Mouse (Mus musculus) embryonic facial prominence, embryonic 11.5 days (tissue): ENCODE data around the gene Rora. TPM values are rescaled to one million over a fixed set of nuclear protein-coding genes. Genes with fewer than 3 reads are reported as not detected.

ENCODE experiments used
- ATAC-seq: fragments of 200-750 bp; cut with Nextera tagmentation; replicated peaks from 2 replicates; pipeline ENCODE4 v1.8.0; 2017; ENCODE audit warnings: low read depth; ENCODE audit not compliant: insufficient number of reproducible peaks, low FRiP score, low TSS enrichment
- DNase-seq: peaks from one replicate; pipeline ENCODE4 v3.0.0-alpha.2; 2015; ENCODE audit warnings: low spot score
- H3K27ac ChIP-seq: fragments of 300-500 bp; sonication (generic); replicated peaks from 2 replicates; pipeline ENCODE4 v1.5.1; 2014; ENCODE audit warnings: mild to moderate bottlenecking, low read depth, low read length, control low read depth
- H3K27me3 ChIP-seq: fragments of 300-500 bp; sonication (generic); 2 replicates; pipeline ENCODE4 v1.6.1; 2014; ENCODE audit warnings: mild to moderate bottlenecking, low read length, moderate library complexity, mixed read lengths; ENCODE audit not compliant: control insufficient read depth, insufficient read depth
- H3K36me3 ChIP-seq: fragments of 300-500 bp; sonication (generic); replicated peaks from 2 replicates; pipeline ENCODE4 v1.6.1; 2014; ENCODE audit warnings: low read depth, mild to moderate bottlenecking, low read length, moderate library complexity, mixed read lengths; ENCODE audit not compliant: control insufficient read depth, insufficient read depth
- H3K4me1 ChIP-seq: fragments of 300-500 bp; sonication (generic); 2 replicates; pipeline ENCODE4 v1.6.1; 2014; ENCODE audit warnings: low read length, mixed read lengths; ENCODE audit not compliant: control insufficient read depth, insufficient read depth
- H3K4me2 ChIP-seq: fragments of 300-500 bp; sonication (generic); 2 replicates; pipeline ENCODE4 v1.6.1; 2014; ENCODE audit warnings: low read depth, mild to moderate bottlenecking, control low read depth, low read length, moderate library complexity
- H3K4me3 ChIP-seq: fragments of 300-500 bp; sonication (generic); 2 replicates; pipeline ENCODE4 v1.5.1; 2014; ENCODE audit warnings: low read depth, low read length, control low read depth
- H3K9ac ChIP-seq: fragments of 300-500 bp; sonication (generic); replicated peaks from 2 replicates; pipeline ENCODE4 v1.6.1; 2014; ENCODE audit warnings: mild to moderate bottlenecking, control low read depth, low read length
- H3K9me3 ChIP-seq: fragments of 300-500 bp; sonication (generic); replicated peaks from 2 replicates; pipeline ENCODE4 v1.6.1; 2016; ENCODE audit warnings: mild to moderate bottlenecking, low read length, inconsistent platforms, mixed read lengths; ENCODE audit not compliant: control insufficient read depth
- WGBS: fragments of 180-500 bp; shearing (Covaris S2); extraction: QIAGEN DNeasy Blood & Tissue Kit; methylation state at CpG from one replicate; pipeline ENCODE4 v1.1.7; 2014; 5-methylcytosine and 5-hydroxymethylcytosine counted together
- polyA plus RNA-seq: library from polyadenylated mRNA; unstranded; fragments of >200 nt; fragmentation: Nextera tagmentation; extraction: Ambion mirVana; gene quantifications from 2 replicates; pipeline ENCODE4 v1.2.1, GENCODE M21; 2014

The Rora gene
- polyA plus RNA-seq, result 5.7 and 8.7 TPM in 2 replicates

DNA sequence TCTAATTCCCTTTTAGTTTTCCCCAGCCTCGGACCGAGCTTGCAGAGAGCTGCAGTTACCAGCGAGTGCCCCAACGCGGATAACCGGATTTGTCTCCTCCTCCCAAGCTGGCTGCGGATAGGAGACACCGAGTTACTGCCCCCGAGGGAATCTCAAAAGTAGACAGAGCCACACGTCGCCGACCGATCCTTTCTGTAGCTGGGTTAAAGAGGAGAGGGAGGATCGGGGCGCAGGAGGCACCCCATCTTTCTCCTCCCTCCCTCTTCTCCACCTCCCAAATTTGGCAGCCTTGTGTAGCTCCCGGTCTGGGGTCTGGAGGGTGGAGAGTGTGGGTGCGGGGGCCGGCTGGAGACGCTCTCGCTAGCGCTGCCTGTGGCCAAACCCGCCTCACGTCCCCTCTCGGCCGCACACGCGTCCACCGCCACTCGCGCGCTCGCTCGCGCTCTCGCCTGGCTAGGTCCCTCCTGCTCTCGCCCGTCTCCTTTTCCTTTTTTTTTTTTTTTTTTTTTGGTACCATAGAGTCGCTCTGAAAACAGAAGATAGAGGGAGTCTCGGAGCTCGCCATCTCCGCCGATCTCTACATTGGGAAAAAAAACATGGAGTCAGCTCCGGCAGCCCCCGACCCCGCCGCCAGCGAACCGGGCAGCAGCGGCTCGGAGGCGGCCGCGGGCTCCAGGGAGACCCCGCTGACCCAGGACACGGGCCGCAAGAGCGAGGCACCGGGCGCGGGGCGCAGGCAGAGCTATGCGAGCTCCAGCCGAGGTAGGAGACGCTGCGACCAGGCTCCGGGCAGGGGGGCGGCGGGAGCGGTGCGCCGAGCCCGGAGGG is at the start of gene Rora:
TSS of gene Rora (plus strand) at position 576 of the 828 bp plus-strand sequence.
- H3K4me2 ChIP-seq, result peak within 1 kb of the TSS; percentile 94
- no peaks in the 10 kb centered on the region; the same call in 1 of the 2 replicates for H3K27me3 ChIP-seq
- ATAC-seq (peak; percentile 73), DNase-seq (peak; percentile 81)
- no peaks in the 10 kb centered on the region for H3K36me3 ChIP-seq
- no peaks in the 10 kb centered on the region; the same call in 1 of the 2 replicates for H3K4me1 ChIP-seq
- peak within 1 kb of the TSS; percentile 81 for H3K4me3 ChIP-seq
- no peaks in the 10 kb centered on the region for H3K9me3 ChIP-seq
- H3K27ac ChIP-seq, result peak within 1 kb of the TSS; percentile 85
- H3K9ac ChIP-seq, result peak within 1 kb of the TSS; percentile 78
- under 1% methylated on average over 71 of the region's 72 CpGs for WGBS

DNA sequence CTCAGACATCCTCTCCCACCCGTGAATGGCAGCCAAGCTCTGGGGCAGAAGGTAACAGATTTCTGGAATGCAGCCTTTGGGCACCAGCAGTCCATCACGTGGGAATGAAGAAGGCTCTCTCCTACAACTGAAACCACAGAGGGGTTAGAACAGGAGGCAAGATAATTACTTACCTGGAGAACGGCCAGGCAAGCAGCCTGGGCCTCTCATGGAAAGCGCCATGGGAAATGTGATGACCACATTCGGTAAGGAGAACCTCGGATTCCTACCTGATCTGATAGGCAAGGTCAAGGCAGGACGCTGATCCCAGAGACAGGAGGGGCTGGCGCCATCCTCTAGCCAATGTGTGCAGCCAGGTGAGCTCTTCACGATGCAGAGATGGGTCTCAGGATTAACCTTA is 39.6 kb upstream of the Rora start:
- Histone ChIP-seq H3K4me1 (no peaks in the 10 kb centered on the region), H3K27me3 (no peaks in the 10 kb centered on the region), H3K9me3 (no peaks in the 10 kb centered on the region), H3K4me3 (no peak overlapping the region), H3K4me2 (no peak overlapping the region), H3K27ac (no peak overlapping the region), H3K36me3 (no peaks in the 10 kb centered on the region), H3K9ac (no peak overlapping the region)
- no peak for DNase-seq
- 84% methylated on average over 9 of the region's 9 CpGs for WGBS
- ATAC-seq, result no peak

GRCm38 (mm10) chr9:68617116-68617515 is 36.5 kb upstream of the Rora start:
- Histone ChIP-seq H3K4me1 (no peaks in the 10 kb centered on the region), H3K9me3 (no peaks in the 10 kb centered on the region), H3K27ac (no peak overlapping the region), H3K4me3 (no peak overlapping the region), H3K9ac (no peak overlapping the region), H3K36me3 (no peaks in the 10 kb centered on the region), H3K27me3 (no peaks in the 10 kb centered on the region), H3K4me2 (no peak overlapping the region)
- no peak for DNase-seq
- ATAC-seq, result no peak
- 21% methylated on average over 4 of the region's 4 CpGs for WGBS

DNA sequence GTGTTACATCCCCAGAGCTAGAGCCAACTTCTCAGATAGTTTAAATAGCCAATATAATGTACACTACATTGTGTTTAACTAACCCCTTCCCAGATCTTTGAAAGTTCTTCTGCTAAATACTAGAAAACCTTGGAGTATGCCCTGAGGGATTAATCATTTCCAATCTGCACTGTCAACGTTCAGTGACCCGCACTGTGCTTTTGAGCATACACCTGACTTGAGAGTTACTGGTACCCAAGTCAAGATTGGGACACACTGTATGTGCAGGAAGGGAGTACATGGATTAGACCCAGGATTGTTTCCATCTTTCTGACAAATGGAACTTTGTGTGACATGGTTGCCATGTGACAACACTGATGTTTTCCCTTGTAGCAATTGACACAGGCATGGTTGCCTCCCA is 33.5 kb upstream of the Rora start:
- no peak overlapping the region for H3K9ac ChIP-seq
- H3K27me3 ChIP-seq, result no peaks in the 10 kb centered on the region
- ATAC-seq (no peak), DNase-seq (no peak)
- no peaks in the 10 kb centered on the region for H3K9me3 ChIP-seq
- no peaks in the 10 kb centered on the region for H3K36me3 ChIP-seq
- no peak overlapping the region for H3K4me2 ChIP-seq
- WGBS, result 76% methylated on average over 2 of the region's 2 CpGs
- H3K27ac ChIP-seq, result no peak overlapping the region
- no peaks in the 10 kb centered on the region for H3K4me1 ChIP-seq
- H3K4me3 ChIP-seq, result no peak overlapping the region

DNA sequence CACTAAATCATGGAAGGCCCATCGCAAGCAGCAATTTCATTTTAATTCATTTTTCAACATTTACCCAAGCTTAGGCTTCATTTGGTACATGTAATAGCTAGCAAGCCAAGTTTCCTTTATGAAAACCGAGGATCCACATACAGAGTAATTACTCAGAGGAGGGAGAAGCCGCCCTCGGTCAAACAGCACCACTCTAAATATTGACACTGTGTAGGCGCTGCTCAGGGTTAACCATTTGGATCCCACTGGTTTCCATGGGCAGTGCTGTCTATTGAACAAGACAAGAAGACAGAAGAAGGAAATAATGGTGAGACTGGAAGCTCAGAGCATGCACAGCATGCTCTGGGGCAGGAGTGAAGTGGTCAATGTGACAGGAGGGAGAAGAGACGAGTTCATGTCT is 33.1 kb upstream of the Rora start:
- WGBS, result 82% methylated on average over 6 of the region's 6 CpGs
- no peaks in the 10 kb centered on the region for H3K4me1 ChIP-seq
- no peak overlapping the region for H3K27ac ChIP-seq
- no peaks in the 10 kb centered on the region for H3K36me3 ChIP-seq
- no peak overlapping the region for H3K9ac ChIP-seq
- H3K4me3 ChIP-seq, result no peak overlapping the region
- H3K27me3 ChIP-seq, result no peaks in the 10 kb centered on the region
- no peak overlapping the region for H3K4me2 ChIP-seq
- no peak for ATAC-seq
- H3K9me3 ChIP-seq, result no peaks in the 10 kb centered on the region
- no peak for DNase-seq

- H3K36me3 ChIP-seq, result no peaks in the 10 kb centered on the region
- H3K4me3 ChIP-seq, result no peak overlapping the region
- WGBS, result 77% methylated on average over 4 of the region's 4 CpGs
- no peak for ATAC-seq
- no peak overlapping the region for H3K4me2 ChIP-seq
- no peaks in the 10 kb centered on the region for H3K4me1 ChIP-seq
- H3K9ac ChIP-seq, result no peak overlapping the region
- H3K27ac ChIP-seq, result no peak overlapping the region
- H3K9me3 ChIP-seq, result no peaks in the 10 kb centered on the region
- no peaks in the 10 kb centered on the region for H3K27me3 ChIP-seq
- no peak for DNase-seq
Measured at GRCm38 (mm10) chr9:68624981-68625380, 28.6 kb upstream of the Rora start.

DNA sequence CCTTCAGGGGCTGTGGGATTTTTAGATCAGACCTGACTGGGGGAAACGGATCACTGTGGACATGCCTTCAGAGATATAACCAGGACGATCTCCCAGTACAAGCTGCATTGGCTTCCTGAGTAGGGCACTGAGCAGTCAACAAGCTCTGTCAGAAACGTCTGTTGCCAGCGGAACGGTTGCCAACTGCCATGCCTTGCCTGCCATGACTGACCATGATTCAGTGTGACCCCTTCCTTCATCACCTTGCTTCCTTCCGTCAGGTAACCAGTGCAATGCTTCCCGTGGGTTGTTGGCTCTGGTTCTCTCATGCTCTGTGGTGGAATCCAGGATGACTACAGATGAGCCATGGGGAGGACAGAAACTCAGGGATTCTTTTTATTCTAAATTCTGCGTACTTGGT is 16.3 kb upstream of the Rora start:
- no peaks in the 10 kb centered on the region for H3K36me3 ChIP-seq
- no peaks in the 10 kb centered on the region for H3K4me1 ChIP-seq
- H3K4me3 ChIP-seq, result no peak overlapping the region
- no peak overlapping the region for H3K27ac ChIP-seq
- DNase-seq (no peak), ATAC-seq (no peak)
- 86% methylated on average over 8 of the region's 8 CpGs for WGBS
- H3K4me2 ChIP-seq, result no peak overlapping the region
- no peaks in the 10 kb centered on the region for H3K27me3 ChIP-seq
- H3K9me3 ChIP-seq, result no peaks in the 10 kb centered on the region
- H3K9ac ChIP-seq, result no peak overlapping the region

DNA sequence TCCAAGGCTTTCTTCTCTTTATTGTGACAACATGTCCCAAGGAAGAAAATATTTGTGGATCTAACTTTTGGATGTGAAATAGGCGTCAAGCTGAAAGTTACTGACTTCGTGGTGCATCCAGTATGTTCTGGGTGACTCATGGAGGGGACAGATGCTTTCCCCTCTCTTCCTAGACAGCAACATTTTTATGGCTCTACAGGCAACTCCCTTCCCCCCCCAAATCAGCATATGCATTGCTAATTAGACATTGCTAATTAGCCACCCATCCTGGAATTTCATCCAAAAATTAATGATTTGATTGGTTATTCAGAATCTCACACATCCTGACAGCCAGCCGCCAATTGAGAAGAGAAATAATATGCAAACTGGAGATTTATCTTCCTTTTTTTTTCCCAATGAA is 12.5 kb upstream of the Rora start:
- no peak overlapping the region for H3K4me2 ChIP-seq
- no peaks in the 10 kb centered on the region for H3K4me1 ChIP-seq
- H3K27ac ChIP-seq, result no peak overlapping the region
- no peak overlapping the region for H3K9ac ChIP-seq
- DNase-seq (no peak), ATAC-seq (no peak)
- H3K27me3 ChIP-seq, result no peaks in the 10 kb centered on the region
- H3K9me3 ChIP-seq, result no peaks in the 10 kb centered on the region
- WGBS, result 76% methylated on average over 3 of the region's 3 CpGs
- no peak overlapping the region for H3K4me3 ChIP-seq
- H3K36me3 ChIP-seq, result no peaks in the 10 kb centered on the region
